Mouse (Mus musculus) layer of hippocampus, adult 11-12 months (tissue): ENCODE measurements at regions not wholly inside any gene's neighbourhood (a gene's known extent, or its start where the extent isn't known, plus 50 kb on each side); places are given as distances from the start of the nearest gene placed in this dataset.

Experiments used
- DNase-seq: peaks from one replicate; pipeline ENCODE4 v3.0.0; 2022; ENCODE audit warnings: low spot score

DNA sequence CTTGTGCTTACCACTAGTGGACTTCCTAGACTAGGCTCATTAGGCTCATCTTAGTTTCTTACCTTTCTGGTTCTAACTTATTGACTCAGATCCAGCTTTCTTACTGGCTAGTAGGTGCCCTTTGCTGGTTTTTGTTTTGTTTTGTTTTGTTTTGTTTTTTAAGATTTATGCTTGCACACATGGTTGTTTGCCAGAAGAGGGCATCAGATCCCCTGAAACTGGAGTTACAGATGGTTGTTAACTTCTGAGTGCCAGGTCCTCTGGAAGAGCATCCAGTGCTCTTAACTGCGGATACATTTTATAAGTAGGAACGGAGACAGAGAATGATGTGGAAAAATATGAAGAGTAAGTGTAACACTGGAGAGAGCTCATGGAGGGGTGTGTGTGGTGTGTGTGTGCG lies 253.1 kb downstream of the Dysf start:
- DNase-seq = no peak
